Mouse (Mus musculus): ENCODE data around the gene Kirrel. TPM values are rescaled to one million over a fixed set of nuclear protein-coding genes. Genes with fewer than 3 reads are reported as not detected.

The Kirrel gene
- polyA plus RNA-seq, 1 experiment from 2014 or later: 8.3 TPM

DNA sequence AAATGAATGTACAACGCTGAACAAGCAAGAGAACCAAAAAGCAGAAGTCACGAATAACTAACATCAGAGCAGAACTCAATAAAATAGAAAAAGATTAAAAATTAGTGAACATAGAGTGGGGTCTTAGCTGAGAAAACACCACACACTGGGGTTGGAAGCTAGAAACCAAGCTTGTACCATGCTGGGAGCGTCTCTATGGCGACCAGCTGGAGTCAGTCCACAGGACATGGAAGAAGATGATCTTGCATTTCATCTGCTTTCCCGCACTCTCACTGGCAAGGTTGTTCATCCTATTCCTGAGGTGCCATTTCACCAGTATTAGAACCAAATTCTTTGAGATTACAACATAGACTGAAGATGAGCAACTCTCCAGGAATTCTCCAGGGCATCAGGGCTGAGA lies 126.7 kb downstream of the Kirrel start:
- no peaks in the 10 kb centered on the region for H3K4me1 ChIP-seq
- no peaks in the 10 kb centered on the region for H3K36me3 ChIP-seq (replicated peaks)
- no peak for ATAC-seq (replicated peaks)
- H3K9me3 ChIP-seq: no peaks in the 10 kb centered on the region
- H3K9ac ChIP-seq: no peak overlapping the region
- H3K27ac ChIP-seq: no peak overlapping the region
- H3K4me2 ChIP-seq: no peak overlapping the region
- H3K4me3 ChIP-seq: no peak overlapping the region
- no peaks in the 10 kb centered on the region for H3K27me3 ChIP-seq (replicated peaks)
- WGBS: 77% methylated on average over 5 of the region's 5 CpGs

DNA sequence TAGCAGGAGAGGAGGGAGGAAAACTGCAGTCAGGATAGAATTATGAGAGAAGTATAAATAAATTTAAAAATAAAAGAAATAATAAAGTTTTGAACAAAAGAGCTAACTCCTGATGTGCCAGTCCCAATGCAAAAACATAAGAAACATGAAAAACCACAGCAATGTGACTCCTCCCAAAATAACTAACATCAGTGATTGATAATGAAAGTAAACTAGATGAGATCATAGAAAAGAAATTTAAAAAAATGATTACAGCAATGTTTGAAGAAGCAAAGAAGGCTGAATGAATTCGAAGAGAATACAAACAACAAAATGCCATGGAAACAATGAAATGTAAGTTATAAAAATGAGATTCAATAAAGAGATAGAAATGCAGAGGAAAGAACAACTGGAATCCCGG lies 132.8 kb downstream of the Kirrel start:
- H3K4me3 ChIP-seq: no peak overlapping the region
- no peaks in the 10 kb centered on the region for H3K4me1 ChIP-seq
- H3K9ac ChIP-seq: no peak overlapping the region
- no peak for ATAC-seq (replicated peaks)
- H3K4me2 ChIP-seq: no peak overlapping the region
- H3K36me3 ChIP-seq (replicated peaks): no peaks in the 10 kb centered on the region
- H3K9me3 ChIP-seq: no peaks in the 10 kb centered on the region
- H3K27me3 ChIP-seq (replicated peaks): no peaks in the 10 kb centered on the region
- WGBS: 84% methylated on average over 2 of the region's 2 CpGs
- H3K27ac ChIP-seq: no peak overlapping the region

DNA sequence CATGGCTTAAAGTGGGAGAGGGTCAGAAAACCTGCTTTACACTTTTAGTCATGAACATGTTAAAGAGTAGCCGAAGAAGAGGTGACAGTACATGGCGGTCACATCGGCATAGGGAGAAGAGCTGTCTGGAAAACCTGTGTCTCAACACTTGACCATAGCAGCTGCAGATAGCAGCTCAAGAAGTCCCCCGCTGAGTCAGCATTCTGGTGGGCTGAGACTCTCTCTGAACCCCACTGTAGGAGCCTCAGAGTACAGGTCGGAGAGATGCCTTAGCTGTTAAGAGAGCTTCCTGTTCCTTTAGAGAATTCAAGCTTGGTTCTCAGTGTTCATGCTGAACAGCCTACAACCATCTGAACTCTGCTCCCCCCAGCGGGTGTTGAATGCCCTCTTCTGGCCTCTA lies 136.0 kb downstream of the Kirrel start:
- H3K4me2 ChIP-seq: no peak overlapping the region
- H3K27me3 ChIP-seq (replicated peaks): no peaks in the 10 kb centered on the region
- WGBS: 85% methylated on average over 6 of the region's 6 CpGs
- H3K4me3 ChIP-seq: no peak overlapping the region
- no peak overlapping the region for H3K27ac ChIP-seq
- H3K9ac ChIP-seq: no peak overlapping the region
- H3K36me3 ChIP-seq (replicated peaks): no peaks in the 10 kb centered on the region
- H3K4me1 ChIP-seq: no peaks in the 10 kb centered on the region
- no peaks in the 10 kb centered on the region for H3K9me3 ChIP-seq
- ATAC-seq (replicated peaks): no peak

DNA sequence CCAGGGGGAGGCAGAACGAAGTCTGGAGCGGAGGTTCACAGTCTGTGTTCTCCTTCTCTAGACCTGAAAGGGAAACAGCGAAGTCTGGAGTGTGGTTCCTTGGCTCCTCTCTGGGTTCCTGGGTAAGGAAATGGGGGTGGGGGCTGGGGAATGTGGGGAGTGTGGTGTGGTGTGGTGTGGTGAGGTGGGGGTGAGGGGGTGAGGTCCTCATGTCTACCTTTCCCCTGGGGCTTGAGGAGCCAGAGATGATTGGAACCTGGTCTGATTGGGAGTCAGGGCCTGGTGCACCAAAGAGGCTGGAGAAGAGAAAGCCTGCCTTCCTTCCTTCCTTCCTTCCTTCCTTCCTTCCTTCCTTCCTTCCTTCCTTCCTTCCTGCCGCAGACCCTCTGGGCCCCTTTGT lies 140.5 kb downstream of the Kirrel start:
- no peaks in the 10 kb centered on the region for H3K9me3 ChIP-seq
- no peak for ATAC-seq (replicated peaks)
- H3K4me1 ChIP-seq: no peaks in the 10 kb centered on the region
- no peak overlapping the region for H3K27ac ChIP-seq
- 90% methylated on average over 4 of the region's 4 CpGs for WGBS
- H3K4me3 ChIP-seq: no peak overlapping the region
- H3K36me3 ChIP-seq (replicated peaks): no peaks in the 10 kb centered on the region
- no peak overlapping the region for H3K9ac ChIP-seq
- no peak overlapping the region for H3K4me2 ChIP-seq
- H3K27me3 ChIP-seq (replicated peaks): no peaks in the 10 kb centered on the region

DNA sequence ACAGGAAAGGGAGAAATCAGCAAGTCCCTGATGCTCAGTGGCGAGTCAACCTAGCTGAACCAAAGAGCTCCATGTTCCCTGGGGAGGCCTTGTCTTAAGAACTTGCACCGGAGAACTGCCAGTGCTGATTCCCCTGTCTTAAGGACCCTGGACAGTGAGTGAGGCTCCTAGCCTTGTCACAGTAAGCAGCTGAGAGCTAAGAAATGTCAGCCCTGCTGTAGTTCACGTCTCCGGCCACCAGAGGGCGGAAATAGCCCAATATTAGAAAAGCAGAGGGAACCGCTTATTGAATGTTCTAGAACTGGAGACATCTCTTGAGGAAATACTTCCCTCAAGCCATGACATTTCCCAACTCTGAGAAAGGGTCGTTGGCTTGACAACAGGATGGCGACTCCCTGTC lies 141.2 kb downstream of the Kirrel start:
- no peaks in the 10 kb centered on the region for H3K36me3 ChIP-seq (replicated peaks)
- WGBS: 25% methylated on average over 8 of the region's 8 CpGs
- ATAC-seq (replicated peaks): no peak; the same call in 1 of the 2 replicates
- no peak overlapping the region for H3K4me2 ChIP-seq
- H3K4me3 ChIP-seq: no peak overlapping the region
- H3K27me3 ChIP-seq (replicated peaks): no peaks in the 10 kb centered on the region
- H3K9me3 ChIP-seq: no peaks in the 10 kb centered on the region
- H3K27ac ChIP-seq: no peak overlapping the region
- H3K4me1 ChIP-seq: no peaks in the 10 kb centered on the region
- no peak overlapping the region for H3K9ac ChIP-seq

DNA sequence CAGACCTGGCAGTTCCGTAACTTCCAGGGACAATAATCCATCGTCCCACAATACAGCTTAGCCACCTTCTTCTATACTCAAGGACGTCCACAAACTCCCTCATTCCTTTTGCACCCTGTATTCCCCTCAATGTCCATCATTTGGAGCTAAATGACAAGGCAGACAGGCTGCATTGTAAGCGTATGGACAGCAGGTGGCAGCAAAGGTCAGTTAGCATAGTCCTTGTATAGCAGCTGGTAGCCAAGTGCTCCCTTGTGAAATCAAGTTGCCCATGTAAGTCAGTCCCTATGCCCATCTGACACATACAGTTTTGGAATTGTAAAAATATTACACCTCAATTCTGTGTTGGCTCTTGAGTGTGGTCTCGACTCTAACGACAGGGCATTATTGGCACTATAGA lies 143.7 kb downstream of the Kirrel start:
- no peaks in the 10 kb centered on the region for H3K4me1 ChIP-seq
- H3K4me3 ChIP-seq: no peak overlapping the region
- no peaks in the 10 kb centered on the region for H3K27me3 ChIP-seq (replicated peaks)
- H3K36me3 ChIP-seq (replicated peaks): no peaks in the 10 kb centered on the region
- no peak overlapping the region for H3K9ac ChIP-seq
- H3K27ac ChIP-seq: no peak overlapping the region
- H3K4me2 ChIP-seq: no peak overlapping the region
- 19% methylated on average over 6 of the region's 6 CpGs for WGBS
- H3K9me3 ChIP-seq: no peaks in the 10 kb centered on the region
- no peak for ATAC-seq (replicated peaks)

Other genes with a start within 250 kb of the Kirrel start
- gene Cd1d1, start 175.3 kb downstream of the Kirrel start, polyA plus RNA-seq (2015; fragmentation: Nextera tagmentation; extraction: Ambion mirVana): 47.7 and 52.9 TPM in 2 replicates
- gene Fcrls, start 89.0 kb upstream of the Kirrel start, polyA plus RNA-seq (2015; fragmentation: Nextera tagmentation; extraction: Ambion mirVana): 10.1 and 11.6 TPM in 2 replicates
- gene Cd5l, start 183.1 kb upstream of the Kirrel start, polyA plus RNA-seq (2015; fragmentation: Nextera tagmentation; extraction: Ambion mirVana): 0.19 and 0.66 TPM in 2 replicates
- gene Fcrl1, start 201.6 kb upstream of the Kirrel start, polyA plus RNA-seq (2015; fragmentation: Nextera tagmentation; extraction: Ambion mirVana): 0.13 TPM in 1 of 2 replicates, not detected in the other